Mouse (Mus musculus): ENCODE measurements around the gene Nol4l.

Nol4l gene

GRCm38 (mm10) chr2:153529931-153530766 is at the start of gene Nol4l:
Gene Nol4l (minus strand): TSS chr2:153529971.
- in situ Hi-C loops (cut with MboI, MseI), result no loop called here

- in situ Hi-C loops (cut with MboI, MseI), result loop anchor here (5.0 kb wide), 1 partner anchor 95 kb away; no protein-coding TSS in a partner anchor
Observed at GRCm38 (mm10) chr2:153577122-153577521, 47.4 kb upstream of the Nol4l start.

GRCm38 (mm10) chr2:153576150-153576549 is 46.4 kb upstream of the Nol4l start:
- in situ Hi-C loops (cut with MboI, MseI), result loop anchor here (5.0 kb wide), 1 partner anchor 94 kb away; no protein-coding TSS in a partner anchor

GRCm38 (mm10) chr2:153575554-153575953 is 45.8 kb upstream of the Nol4l start:
- in situ Hi-C loops (cut with MboI, MseI), result loop anchor here (5.0 kb wide), 1 partner anchor 93 kb away; no protein-coding TSS in a partner anchor

GRCm38 (mm10) chr2:153573101-153573500 is 43.3 kb upstream of the Nol4l start:
- in situ Hi-C loops (cut with MboI, MseI), result no loop called here

- in situ Hi-C loops (cut with MboI, MseI), result no loop called here
Observed at GRCm38 (mm10) chr2:153568541-153568940, 38.8 kb upstream of the Nol4l start.

GRCm38 (mm10) chr2:153568013-153568412 is 38.2 kb upstream of the Nol4l start:
- in situ Hi-C loops (cut with MboI, MseI), result no loop called here

GRCm38 (mm10) chr2:153564343-153564742 is 34.6 kb upstream of the Nol4l start:
- in situ Hi-C loops (cut with MboI, MseI), result no loop called here

GRCm38 (mm10) chr2:153561564-153561963 is 31.8 kb upstream of the Nol4l start:
- in situ Hi-C loops (cut with MboI, MseI), result no loop called here

GRCm38 (mm10) chr2:153560664-153561541 is 31.1 kb upstream of the Nol4l start:
- in situ Hi-C loops (cut with MboI, MseI), result no loop called here

GRCm38 (mm10) chr2:153559613-153560152 is 29.9 kb upstream of the Nol4l start:
- in situ Hi-C loops (cut with MboI, MseI), result no loop called here

- in situ Hi-C loops (cut with MboI, MseI), result no loop called here
Observed at GRCm38 (mm10) chr2:153558464-153558863, 28.7 kb upstream of the Nol4l start.

- in situ Hi-C loops (cut with MboI, MseI), result no loop called here
Observed at GRCm38 (mm10) chr2:153557259-153557658, 27.5 kb upstream of the Nol4l start.

GRCm38 (mm10) chr2:153556208-153556607 is 26.4 kb upstream of the Nol4l start:
- in situ Hi-C loops (cut with MboI, MseI), result no loop called here

- in situ Hi-C loops (cut with MboI, MseI), result no loop called here
Observed at GRCm38 (mm10) chr2:153554543-153554942, 24.8 kb upstream of the Nol4l start.

GRCm38 (mm10) chr2:153549486-153549885 is 19.7 kb upstream of the Nol4l start:
- in situ Hi-C loops (cut with MboI, MseI), result no loop called here

- in situ Hi-C loops (cut with MboI, MseI), result no loop called here
Observed at GRCm38 (mm10) chr2:153548221-153548923, 18.6 kb upstream of the Nol4l start.

GRCm38 (mm10) chr2:153547633-153548032 is 17.9 kb upstream of the Nol4l start:
- in situ Hi-C loops (cut with MboI, MseI), result no loop called here

- in situ Hi-C loops (cut with MboI, MseI), result no loop called here
Observed at GRCm38 (mm10) chr2:153546972-153547371, 17.2 kb upstream of the Nol4l start.

- in situ Hi-C loops (cut with MboI, MseI), result no loop called here
Observed at GRCm38 (mm10) chr2:153546471-153546870, 16.7 kb upstream of the Nol4l start.

GRCm38 (mm10) chr2:153544771-153545170 is 15.0 kb upstream of the Nol4l start:
- in situ Hi-C loops (cut with MboI, MseI), result no loop called here
